Mouse (Mus musculus): ENCODE data around the gene Gm20425.

DNA sequence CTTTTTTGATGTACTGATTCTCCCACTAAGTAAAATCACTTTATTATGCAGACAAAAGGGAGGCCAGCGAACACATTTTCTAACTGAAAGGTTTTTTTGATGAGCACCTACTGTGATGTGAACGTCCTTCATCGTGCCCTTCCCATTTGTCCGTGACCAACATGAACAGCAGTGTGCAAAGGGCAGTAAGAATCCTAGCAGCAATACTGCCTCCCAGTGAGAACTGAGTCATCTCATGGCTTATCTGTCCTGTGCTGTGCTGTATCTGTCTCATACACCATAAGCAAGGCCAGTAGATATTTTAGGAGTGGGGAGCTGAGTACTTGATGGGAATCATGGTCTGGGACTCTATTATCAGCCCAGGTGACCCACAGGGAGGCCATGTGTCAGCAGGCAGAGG is 41.7 kb downstream of the Gm20425 start:
- no peak for TF ChIP-seq CTCF (IDR thresholded peaks at IDR 0.05; ENCODE audit: insufficient read depth, low read length)
- TF ChIP-seq POLR2A (IDR thresholded peaks at IDR 0.05; ENCODE audit: borderline replicate concordance, extremely low read depth, low read depth, low read length): no peak
